Mouse (Mus musculus): ENCODE data around the gene Hk1.

DNA sequence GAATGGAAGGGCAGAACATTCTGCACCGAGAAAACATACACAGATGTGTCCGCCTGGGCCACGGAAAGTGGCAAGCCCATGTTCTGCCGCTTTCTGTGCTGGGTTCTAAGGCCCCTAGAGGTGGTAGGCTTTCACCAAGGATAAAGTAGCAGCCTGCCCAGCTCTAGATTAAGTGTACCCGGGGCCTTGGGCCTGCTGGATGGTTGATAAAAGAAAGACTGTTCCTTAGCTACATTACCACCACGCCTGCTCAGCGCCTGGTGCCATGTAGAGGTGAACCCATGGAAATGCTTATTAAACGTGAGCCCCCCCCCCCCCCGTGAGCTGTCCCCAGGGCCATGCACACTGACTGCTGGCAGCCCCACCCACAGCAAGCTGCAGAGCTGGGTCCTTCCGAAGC, 142.5 kb downstream of the Hk1 start:
- no peak for TF ChIP-seq GATA1 (IDR thresholded peaks at IDR 0.05; ENCODE audit: borderline replicate concordance, low read length)
- no peak for TF ChIP-seq CTCF (IDR thresholded peaks at IDR 0.05; ENCODE audit: low read depth, low read length)
- no peak for TF ChIP-seq POLR2AphosphoS5 (IDR thresholded peaks at IDR 0.05; ENCODE audit: insufficient replicate concordance, low read depth, low read length)
- TF ChIP-seq TAL1 (conservative IDR thresholded peaks at IDR 0.05; ENCODE audit: low read depth, low read length): no peak
